ENCODE assay signal across 16 mouse cellular contexts in the genomic region with DNA sequence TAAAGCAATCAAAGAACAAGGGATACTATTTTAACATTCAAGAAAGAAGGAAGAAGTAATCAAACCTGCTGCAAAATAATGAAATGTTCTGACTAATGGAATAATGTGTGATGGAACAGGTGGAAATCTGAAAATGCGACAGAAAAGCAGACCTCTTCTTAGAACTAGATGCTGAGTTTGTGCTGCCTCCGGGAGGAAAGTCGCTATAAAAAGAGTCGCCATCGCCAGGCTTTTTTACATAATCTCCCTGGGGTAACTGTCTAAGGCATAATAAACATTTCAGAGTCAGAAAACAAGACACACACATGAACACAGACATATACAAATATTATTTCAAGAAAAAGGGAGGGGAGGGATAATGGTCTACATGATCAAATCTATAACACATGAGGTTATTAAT. TPM values are rescaled to one million over a fixed set of nuclear protein-coding genes. Genes with fewer than 3 reads are reported as not detected.
DNase-seq lines count a peak whose midpoint lies in the region.
"Had no signal": no experiment of that assay in that cellular context is flagged by ENCODE, and none has a peak within 500 bp of the region (broad histone marks: within the 10 kb centered on the region; RNA-seq: fewer than 3 reads in every experiment).

No protein-coding gene starts in this region.

- peak; percentile 35 for DNase-seq in cerebellum, adult 11 months
- DNase-seq in cerebellum, adult 8-10 months = no peak
- peak; percentile 13 for DNase-seq in embryo, embryonic 11.5 days (ENCODE audit: low read depth, low spot score)
- no peak for DNase-seq in embryo, embryonic 10.5 days (ENCODE audit: low spot score)
- peak; percentile 10 for DNase-seq in heart, adult 11 months
- DNase-seq in heart, adult 18-20 months = no peak
- DNase-seq: adrenal gland, postnatal 10 days; adrenal gland, postnatal 36 days; B cell, adult 2 months; forebrain, postnatal 0 days; gastrocnemius, postnatal 10 days; gastrocnemius, postnatal 36 days; heart, postnatal 10 days; heart, postnatal 36 days; kidney, adult 11 months; kidney, adult 8-10 months had no signal

RNA-seq across cellular contexts. Expression of a gene that starts 49.0 kb away (rescaled TPM):
- total RNA-seq in heart, adult 18-20 months (2021) = 100 to 1,000 TPM in 1 of 2 experiments, 10 to 100 TPM in 1; 99.8 to 110 TPM

Comparison
In these comparisons a context has a peak if more than half of its experiments do, and no peak if none do; other contexts are left out.
1. DNase-seq: peak in cerebellum, adult 11 months (single experiment), embryo, embryonic 11.5 days (single experiment) and heart, adult 11 months (single experiment); none in cerebellum, adult 8-10 months (single experiment), embryo, embryonic 10.5 days (single experiment) and heart, adult 18-20 months (0 of 2).